Mouse (Mus musculus): ENCODE data around the gene Sfxn3.
A peak's percentile ranks its signal among the peaks of the same experiment; 100 is the strongest.

Gene Sfxn3

DNA sequence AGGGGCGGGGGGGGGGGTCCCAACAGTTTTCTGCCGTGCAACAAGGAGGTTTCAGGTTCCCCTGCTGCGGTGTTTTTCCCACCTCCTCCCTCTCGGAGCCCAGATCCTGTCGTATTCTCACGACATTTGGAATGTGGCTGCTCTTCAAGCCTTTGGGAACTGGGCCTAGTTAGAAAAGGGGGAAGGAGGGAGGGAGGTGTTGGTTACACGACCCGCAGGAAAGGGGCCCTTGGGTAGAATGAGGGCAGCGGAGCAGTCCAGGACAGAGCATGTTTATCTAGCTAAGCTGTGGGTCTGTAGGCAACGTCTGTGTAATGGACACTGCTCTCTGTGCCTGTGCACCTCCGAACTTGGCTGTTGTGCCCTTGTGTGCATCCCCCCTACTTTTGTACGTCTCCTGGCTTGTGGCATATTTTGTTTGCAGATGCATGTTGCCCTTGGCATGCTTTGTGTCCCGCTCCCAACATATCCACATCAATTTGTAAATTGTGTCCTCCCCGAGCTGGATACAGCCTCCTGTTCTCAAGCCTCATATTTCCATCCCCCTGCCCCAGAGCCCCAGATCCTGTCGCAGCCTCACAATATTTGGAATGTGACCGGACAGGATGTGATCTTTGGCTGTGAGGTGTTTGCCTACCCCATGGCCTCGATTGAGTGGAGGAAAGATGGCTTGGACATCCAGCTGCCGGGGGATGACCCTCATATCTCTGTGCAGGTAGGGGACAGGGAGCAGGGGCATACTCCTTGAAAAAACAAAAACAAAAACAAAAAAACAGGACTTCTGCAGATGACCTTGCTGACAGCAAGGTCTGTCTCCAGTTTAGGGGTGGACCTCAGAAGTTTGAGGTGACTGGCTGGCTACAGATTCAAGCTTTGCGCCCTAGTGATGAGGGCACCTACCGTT is 30.7 kb downstream of the Sfxn3 start:
- no peak for DNase-seq

DNA sequence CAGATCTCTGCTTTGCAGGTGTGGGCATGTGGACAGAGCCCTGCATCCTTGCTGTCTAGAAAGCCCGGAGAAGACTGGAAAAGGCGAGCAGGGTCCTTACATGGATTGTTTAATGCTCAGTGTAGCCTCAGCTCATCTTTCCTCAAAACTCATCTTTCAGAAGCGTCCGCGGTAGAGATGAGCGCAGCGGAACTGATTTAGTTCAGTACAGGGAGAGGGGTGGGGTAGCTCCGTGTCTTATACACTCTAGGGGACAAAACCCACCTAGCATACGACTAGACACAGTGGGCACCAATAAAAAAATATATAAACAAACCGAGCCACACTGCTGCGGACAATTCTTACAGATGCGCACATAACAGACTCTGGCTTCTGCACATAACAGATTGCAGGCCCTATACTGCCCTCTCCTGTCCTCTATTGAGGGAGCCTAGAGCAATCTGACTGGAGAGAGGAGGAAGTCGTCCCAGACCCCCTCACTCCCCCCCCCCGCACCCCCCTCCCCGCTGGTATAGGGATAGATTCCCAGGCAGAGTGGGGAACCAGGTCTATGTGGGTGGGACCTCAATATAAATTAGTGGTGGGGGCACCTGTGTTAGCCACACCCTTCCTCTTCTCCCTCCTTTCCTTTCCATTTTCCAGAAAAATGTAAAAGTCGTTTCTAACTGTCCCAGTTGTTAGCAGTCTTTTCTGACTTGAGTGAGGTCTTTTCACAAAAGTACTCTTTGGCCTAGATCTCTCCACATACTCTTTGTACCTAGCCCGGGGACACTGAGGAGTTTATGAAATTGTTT is 31.9 kb downstream of the Sfxn3 start:
- DNase-seq: no peak

DNA sequence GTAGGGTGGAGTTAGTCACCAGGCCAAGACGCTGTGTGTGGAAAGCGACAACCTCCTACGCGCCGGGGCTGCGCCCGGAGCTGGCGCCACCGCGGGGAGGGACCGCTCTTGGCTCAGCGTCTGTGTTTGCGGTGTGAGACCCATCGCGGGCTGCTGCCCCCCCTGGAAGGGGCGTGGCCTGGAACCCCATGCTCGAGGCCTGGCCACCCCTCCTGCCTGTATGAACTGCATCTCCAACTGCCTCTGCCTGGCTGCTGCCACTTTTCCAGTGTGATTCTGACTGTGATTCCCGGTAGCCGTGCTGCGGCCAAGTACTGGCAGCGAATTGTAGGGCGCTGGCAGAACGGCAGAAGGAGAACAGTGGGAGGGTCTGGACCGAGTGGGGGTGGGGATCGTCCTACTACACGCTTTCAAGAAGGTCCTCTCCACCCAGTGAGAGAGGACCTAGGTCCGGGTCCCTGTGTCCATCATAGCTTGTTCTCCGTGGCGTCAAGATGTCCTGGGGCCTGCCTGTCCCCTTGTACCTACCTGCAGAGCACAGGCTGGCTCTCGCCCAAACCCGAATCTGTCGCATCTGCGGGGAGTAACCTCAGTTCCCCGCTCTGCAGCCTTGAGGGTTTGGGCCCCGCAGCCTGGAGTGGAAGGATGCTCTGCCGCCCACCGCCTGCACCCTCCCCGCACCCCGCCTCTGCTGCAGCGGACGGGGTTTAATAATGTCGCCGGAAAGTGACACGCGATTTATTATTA is 32.6 kb downstream of the Sfxn3 start:
- DNase-seq: peak; percentile 32

DNA sequence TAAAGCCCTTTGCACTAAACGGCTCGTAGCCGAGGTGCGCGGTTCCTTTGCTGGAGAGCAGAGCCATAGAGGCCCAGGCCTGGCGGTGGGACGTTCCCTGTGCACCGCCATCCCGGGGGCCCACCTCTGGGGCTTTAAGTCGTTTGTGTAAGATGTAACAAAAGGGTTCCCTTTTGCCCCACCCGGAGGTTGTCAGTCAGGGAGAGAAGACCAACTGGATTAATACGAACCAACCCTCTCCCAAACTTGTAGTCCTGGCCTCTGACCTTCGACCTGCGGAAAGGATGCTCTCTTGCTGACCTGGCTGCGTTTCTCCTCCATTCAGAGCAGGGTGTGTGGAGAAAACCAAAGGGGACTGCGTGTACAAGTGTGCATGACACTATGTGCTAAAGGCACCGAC is 33.4 kb downstream of the Sfxn3 start:
- DNase-seq: no peak

DNA sequence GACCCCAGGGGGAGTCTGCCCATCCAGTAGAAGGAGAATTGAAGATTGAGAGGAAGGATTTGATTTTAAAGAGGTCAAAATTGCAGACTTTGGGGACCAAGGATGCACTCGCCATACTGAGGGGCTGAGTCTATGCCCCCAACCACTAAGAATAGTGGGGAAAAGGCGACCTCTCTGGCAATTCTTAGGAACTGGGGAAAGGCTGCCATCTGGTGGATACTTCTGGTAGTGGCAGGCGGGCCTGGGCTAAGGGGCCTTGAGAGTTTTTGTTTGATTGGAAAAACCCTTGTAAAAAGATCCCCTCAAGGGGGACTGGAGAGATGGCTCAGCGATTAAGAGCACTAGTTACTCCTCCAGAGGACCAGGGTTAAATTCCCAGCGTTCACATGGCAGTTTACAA is 34.0 kb downstream of the Sfxn3 start:
- DNase-seq: peak; percentile 81

DNA sequence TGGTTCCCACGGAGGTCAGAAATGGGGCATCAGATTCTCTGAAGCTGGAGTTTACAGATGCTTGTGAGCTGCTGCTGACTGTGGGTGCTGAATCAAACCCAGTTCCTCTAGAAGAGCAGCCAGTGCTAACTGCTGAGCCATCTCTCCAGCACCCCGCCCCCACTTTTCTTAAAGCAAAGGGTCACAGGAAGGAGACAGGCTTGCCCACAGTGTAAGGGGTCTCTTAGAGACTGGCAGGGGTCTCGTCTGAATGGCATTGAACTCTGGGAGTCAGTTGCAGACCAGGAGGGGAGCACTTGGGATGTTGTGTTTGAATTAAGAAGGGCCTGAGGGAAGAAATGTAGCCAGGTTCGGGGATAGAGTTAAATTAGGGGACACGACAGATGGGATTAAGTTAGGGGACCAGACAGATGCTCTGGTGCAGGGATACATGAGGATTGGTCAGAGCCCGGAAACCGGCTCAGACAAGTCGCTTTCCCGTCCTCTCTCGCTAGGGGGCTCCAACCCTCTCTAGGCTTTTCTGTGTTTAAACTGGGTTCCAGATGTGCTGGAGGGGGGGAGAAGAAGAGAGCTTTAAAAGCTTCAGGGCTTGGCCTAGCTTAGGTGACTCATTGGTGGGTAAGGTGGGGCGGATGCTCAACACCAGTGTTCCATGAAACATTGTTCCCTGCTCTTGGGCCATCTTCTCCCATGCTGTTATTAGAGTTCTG is 34.7 kb downstream of the Sfxn3 start:
- DNase-seq: peak; percentile 51

DNA sequence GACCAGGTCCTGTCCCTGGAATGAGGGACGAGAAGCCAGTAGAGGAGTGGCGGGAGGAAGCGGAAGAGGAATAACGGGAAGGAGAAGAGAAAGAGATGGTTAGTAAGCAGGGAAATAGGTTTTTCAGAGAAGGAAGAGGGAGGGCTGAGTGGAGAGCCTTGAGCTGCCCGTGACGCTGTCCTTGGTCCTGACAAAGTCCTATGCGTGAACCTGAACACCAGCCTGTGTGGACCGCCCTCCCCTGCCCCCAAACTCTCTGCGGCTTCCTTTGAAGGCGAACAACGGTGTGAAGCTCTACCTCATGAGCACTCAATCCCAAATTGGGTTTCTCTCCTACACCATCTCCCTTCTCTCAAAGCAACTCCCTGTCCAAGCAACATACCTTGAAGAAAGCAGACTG is 50.6 kb downstream of the Sfxn3 start:
- DNase-seq: no peak

DNA sequence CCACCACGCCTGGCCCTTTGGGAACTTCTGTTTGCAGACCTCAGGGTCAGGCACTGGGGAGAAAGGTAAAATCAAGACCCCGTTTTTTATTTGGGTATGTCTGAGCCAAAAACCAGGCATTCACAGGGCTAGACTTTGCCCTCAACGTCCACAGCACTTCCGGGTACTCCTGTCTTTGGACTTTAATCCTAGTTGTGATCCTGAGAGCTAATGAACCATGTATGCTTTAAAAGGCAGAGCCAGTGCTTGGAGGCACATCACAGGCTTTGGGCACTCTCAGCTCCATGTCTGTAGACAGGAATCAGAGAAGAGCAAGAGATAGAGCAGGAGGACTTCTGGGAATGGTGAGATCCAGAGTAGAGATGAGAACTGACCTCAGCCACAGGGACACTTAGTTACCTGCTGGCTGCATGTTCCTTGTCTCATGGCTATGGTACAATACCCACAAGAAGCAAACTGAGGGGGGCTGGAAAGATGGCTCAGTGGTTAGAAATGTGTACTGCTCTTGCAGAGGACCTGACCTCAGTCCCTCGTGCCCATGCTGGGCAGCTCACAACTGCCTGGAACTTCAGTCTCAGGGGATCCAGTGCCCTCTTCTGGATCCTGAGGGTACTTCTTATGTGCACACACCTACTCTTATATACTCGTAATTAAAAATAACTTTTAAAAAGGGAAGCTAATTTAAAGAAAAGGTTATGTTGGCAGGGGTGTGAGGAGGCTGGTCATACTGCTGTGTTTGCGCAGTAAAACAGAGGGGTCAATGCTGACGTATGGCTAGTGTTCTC is 53.4 kb downstream of the Sfxn3 start:
- no peak for DNase-seq

DNA sequence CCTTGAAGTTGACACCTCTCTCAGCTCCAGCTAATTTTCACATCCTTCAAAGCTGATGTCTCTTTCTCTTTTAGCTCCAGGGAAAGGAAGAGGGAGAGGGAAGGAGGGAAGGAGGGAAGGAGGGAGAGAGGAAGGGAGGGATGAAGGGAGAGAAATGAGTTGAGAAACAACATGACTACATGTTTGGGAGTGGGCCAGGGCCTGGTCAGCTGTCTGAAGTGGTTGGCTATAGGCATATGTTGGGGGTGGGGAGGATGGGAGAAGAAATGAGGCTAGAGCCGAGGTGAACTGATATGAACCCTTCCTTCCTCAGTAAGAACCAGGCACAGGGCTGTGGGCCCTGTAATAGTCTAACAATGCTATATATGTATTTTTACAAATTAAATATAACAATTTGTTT is 58.3 kb downstream of the Sfxn3 start:
- no peak for DNase-seq

Data from right cerebral cortex, postnatal 4 days (tissue).